Mouse (Mus musculus): ENCODE results near the gene Scmh1.
"Not testable (repeated sequence)": the region's sequence is repeated elsewhere in the genome, so short reads cannot be mapped to it uniquely, and the experiment has no call there.

Gene Scmh1

GRCm38 (mm10) chr4:120405144-120405805 lies at the start of gene Scmh1:
Gene Scmh1 (plus strand): TSS chr4:120405281.
- no peak for DNase-seq (ENCODE audit: low read depth)

DNA sequence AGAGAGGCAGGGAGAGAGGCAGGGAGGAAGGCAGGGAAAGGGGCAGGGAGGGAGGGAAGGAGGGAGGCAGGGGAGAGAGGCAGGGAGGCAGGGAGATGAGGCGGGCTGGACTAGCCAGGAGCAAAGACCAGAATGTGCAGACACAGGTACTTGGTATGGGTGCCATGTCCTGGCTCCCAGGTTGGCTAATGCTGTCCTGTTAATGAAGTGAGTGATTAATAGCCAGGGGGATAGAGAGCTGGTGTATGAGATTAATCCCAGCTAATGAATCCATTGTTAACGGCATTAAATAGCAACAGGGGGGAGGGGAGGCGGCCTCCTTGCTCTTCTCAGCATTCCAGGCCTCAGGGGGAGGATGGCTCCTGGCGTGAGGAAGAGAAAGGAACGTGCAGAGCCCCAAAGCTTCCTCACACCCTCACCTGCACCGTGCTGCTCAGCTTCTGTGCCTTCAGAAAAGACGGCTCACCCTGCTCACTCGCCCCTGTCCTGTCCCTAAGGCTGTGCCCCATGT lies 45.0 kb upstream of the Scmh1 start:
- no peak for DNase-seq (ENCODE audit: low read depth)

DNA sequence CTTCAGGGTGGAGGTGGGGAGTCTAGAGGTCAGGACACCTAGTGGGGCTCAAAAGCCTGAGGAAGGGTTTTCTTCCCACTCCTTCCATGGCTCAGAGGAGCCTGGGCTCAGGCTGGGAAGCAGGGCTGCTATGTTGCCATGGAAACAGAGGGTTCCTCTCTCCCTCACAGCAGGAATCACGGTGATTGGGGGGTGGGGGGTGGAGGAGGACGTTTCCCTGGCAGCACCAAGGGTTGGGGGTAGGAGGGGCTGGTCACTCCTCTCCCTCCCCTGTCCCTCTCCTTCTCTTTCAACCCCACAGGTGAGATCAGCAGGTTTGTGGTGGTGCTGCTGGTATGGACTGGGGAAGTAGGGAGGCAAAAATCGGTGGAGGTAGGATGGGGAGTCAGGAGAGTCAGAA lies 40.4 kb upstream of the Scmh1 start:
- no peak for DNase-seq (ENCODE audit: low read depth)

DNA sequence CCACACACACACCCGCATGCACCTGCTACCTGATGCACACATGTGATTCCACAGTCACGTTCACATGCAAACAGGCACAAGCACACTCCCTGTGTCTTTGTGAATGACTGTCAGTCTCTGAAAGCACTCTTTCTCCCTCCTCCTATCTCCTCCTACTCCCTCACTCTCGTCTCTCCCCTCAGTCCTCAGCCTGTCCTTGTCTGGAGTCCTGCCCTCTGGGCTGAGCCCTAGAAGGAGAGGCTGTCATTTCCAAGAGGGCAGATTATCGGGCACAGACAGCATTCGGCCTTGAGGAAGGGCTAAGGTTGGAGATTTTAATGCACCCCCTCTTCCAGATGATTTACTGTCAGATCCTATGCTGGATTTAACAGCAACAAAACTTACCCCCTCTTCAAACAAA lies 39.6 kb upstream of the Scmh1 start:
- no peak for DNase-seq (ENCODE audit: low read depth)

DNA sequence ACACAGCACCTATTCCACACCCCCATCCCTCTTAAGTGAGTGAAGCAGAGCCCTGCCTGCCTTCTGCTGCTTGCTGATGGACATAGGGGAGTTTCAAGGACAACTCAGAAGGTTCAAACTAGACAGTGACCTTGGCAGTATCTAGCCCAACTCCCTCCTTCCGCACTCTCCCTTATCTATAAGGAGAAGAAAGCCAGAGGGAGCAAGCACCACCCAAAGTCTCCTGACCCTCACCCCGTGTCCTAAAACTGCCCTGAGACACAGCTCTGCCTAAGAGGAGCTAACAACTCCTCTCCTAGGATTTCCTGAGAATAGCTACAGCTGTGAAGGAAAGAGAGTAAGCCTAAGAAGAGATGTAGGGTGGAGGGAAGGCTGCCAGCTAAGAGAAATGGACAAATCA lies 37.0 kb upstream of the Scmh1 start:
- no peak for DNase-seq (ENCODE audit: low read depth)

- DNase-seq (ENCODE audit: low read depth), result peak; percentile 78
Observed at GRCm38 (mm10) chr4:120368663-120369062, 36.4 kb upstream of the Scmh1 start.

- peak; percentile 42 for DNase-seq (ENCODE audit: low read depth)
Observed at GRCm38 (mm10) chr4:120369156-120369555, 35.9 kb upstream of the Scmh1 start.

GRCm38 (mm10) chr4:120369861-120370366 lies 35.2 kb upstream of the Scmh1 start:
- DNase-seq (ENCODE audit: low read depth), result no peak

GRCm38 (mm10) chr4:120372838-120373237 lies 32.2 kb upstream of the Scmh1 start:
- no peak for DNase-seq (ENCODE audit: low read depth)

DNA sequence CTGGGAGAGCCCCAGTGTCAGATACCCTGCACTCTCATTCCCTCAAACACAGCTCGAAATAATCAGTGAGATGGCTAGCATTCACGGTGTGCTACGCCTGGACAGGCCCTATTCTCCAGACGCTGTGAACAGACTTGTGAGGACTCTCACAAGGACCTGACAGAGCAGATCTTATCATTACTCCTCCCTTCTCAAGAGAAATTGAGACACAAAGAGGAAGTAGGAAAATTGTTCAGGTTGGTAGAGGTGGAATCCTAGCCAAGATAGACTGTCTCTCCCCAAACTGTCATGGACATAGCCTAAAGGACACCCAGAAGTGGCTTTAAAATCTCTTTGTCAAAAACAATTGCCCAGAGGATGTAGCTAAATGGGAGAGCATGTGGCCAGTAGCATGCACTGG lies 31.3 kb upstream of the Scmh1 start:
- no peak for DNase-seq (ENCODE audit: low read depth)

DNA sequence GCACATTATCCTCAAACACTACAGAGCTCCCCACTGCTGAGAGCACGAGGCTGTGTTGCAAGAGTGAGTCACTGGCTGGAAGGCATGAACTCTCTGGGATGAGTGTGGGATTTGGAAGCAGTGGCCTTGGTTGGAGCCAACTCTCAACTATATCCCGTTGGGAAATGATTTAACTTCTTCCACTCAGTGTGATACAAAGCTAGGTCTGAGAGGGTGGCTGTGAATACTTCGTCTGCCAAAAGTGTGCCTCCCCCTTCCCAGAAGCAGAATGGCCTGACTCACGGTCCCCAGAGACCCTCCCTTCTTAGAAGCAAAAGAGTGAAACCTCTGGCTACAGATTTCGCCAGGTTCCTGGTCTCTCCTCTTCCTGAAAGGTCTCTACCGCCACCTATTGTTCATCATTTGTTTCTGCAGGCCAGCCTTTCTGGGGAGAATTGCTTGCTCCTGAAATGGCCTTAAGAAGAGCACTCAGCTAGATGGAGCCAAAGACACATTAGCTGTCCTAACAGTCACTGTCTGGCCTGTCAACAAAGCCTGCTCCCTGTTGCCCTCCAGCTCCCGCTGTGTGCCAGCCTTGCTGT lies 24.2 kb upstream of the Scmh1 start:
- peak; percentile 95 for DNase-seq (ENCODE audit: low read depth)

DNA sequence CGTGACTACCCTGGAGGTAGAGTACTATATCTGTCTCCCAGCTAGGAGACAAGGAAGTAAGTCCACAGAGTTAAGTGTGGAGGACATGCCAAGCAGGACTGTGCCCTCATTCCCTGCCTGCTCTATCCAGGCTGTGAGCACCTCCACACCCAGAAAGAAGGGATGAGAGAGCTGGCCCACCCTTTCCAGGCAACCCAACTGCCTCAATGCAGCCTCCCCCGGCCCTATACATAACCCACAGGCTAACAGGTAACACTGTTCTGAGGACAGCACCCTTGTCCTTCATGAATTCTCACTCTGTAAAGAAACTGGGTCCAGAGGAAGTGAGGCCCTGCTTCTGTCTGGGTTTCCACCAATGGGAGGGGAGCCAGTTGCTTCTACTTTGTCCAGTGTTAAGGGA lies 19.6 kb upstream of the Scmh1 start:
- DNase-seq (ENCODE audit: low read depth), result no peak

- peak; percentile 70 for DNase-seq (ENCODE audit: low read depth)
Observed at GRCm38 (mm10) chr4:120387496-120387895, 17.6 kb upstream of the Scmh1 start.

- DNase-seq (ENCODE audit: low read depth), result no peak
Observed at GRCm38 (mm10) chr4:120387968-120388367, 17.1 kb upstream of the Scmh1 start.

DNA sequence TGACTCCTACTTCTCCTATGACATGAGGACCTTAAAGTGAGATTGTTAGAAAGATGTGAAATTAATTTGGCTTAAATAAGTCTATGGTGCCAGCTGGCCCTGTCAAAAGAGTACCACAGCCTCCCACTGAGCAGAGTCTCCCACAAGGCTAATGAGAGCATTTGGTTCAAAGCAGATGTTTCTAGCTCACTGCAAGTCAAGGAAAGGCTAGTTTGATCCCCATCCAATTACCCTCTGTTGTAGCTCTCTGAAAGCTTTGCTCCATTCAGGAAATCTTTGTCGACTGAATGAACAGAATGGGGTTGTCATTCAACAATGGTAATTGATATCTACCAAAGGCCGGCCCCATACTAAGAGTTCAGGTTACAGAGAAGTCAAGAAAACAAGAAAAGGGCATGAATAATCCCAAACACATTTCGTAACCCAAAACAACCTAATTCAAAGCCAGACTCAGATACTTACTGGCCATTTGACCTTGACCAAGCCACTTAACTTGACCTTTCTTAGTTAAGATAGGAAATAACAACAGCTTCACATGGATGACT lies 16.0 kb upstream of the Scmh1 start:
- no peak for DNase-seq (ENCODE audit: low read depth)

GRCm38 (mm10) chr4:120389546-120389945 lies 15.5 kb upstream of the Scmh1 start:
- no peak for DNase-seq (ENCODE audit: low read depth)

DNA sequence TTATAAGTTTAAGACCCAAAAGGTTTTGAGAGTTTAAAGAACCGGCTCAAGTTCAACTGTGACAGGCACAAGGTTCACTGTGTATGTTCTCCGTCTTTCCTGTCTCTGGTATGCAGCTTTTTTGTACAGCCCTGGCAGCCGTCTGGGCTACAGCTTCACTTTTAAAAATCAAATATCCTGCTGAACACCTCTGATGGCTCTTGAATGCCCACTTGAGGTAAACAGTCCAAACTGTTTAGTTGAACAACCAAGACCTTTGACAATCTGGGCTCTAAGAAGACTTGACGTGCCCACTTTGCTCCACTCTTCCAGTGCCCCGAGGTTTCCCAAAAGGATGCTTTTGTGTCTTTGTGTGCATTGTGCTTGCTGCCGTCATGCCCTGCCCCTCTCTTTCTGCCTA lies 13.5 kb upstream of the Scmh1 start:
- DNase-seq (ENCODE audit: low read depth), result no peak

- DNase-seq (ENCODE audit: low read depth), result no peak
Observed at GRCm38 (mm10) chr4:120392341-120392740, 12.7 kb upstream of the Scmh1 start.

GRCm38 (mm10) chr4:120392748-120393147 lies 12.3 kb upstream of the Scmh1 start:
- peak; percentile 13 for DNase-seq (ENCODE audit: low read depth)

DNA sequence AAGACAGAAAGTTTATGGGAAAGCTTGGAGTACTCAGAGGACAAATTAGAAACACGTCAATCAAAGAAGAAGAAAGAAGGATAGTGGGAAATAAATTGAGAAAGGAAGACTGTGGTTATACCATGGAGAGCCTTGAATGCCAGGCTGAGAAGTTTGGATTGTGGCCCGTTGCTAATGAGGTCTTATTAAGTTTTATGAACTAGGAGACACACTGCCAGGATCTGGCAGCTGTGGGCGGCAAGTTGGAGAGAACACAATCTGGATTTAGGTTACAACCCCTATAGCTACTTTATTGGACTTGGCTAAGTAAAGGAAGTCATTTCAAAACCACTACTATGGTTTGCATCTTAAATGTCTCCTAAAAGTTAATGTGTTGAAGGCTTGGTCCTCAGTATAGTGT lies 4.8 kb upstream of the Scmh1 start:
- DNase-seq (ENCODE audit: low read depth), result no peak

DNA sequence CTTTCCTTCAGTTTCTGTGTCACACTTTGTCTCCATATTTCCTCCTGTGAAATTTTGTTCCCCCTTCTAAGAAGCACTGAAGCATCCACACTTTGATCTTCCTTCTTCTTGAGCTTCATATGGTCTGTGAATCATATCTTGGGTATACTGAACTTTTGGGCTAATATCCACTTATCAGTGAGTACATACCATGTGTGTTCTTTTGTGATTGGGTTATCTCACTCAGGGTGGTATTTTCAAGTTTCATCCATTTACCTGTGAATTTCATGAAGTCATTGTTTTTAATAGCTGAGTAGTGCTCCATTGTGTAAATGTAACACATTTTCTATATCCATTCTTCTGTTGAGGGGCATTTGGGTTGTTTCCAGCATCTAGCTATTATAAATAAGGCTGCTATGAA lies 3.0 kb upstream of the Scmh1 start:
- not testable (repeated sequence) for DNase-seq (ENCODE audit: low read depth)

GRCm38 (mm10) chr4:120404247-120404646 lies 834 bp upstream of the Scmh1 start:
- DNase-seq (ENCODE audit: low read depth), result no peak

DNA sequence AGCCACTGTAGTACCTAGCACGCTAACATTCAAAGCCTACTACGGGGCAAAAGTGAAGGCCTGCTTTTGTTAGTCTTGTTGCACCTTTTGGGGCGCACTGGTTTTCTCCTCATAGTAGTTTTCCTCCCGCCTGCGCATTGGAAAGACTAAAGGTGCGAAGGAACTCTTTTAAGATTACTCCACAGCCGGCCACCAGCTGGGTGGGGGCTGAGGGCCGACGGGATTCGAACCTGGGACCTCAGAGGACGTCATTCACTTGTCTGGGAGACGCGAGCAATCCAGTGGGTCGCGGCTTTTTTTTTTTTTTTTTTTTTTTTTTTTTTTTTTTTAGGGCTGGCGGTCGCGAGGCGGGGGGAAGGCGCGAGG lies 320 bp upstream of the Scmh1 start:
- DNase-seq (ENCODE audit: low read depth), result peak; percentile 49

Measured in 416B (cell line).